Mouse (Mus musculus) cerebellum, postnatal 4 days (tissue): ENCODE data around the gene Olfr434.
"Not testable (repeated sequence)": the region's sequence is repeated elsewhere in the genome, so short reads cannot be mapped to it uniquely, and the experiment has no call there.

Source experiments
- DNase-seq, 2 experiments: peaks; one replicate each; pipeline ENCODE4 v3.0.0; 2022; ENCODE audit warnings: low spot score in 2 of 2, mixed read lengths in 1 of 2

Olfr434 gene

DNA sequence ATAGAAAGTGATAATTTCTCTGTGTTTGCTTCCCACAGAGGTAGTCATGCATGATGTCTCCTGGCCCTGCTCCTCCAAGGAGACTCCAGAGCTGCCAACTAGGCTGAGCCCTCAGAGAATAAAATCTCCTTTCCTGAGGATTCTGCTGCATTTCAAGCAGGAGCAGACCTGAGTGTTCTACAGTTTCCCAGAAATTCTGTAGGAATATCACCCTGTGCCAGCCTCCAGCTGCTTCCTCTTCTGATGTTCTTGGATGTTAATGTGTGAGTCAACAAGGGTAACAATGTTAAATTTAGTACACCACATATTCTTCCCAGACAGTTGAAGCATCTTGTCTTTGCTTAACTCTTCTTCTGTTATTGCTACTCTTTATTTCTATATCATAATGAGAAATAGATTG lies at the start of gene Olfr434:
Olfr434 (plus strand) TSS at position 149 of the 400 bp plus-strand sequence.
- not testable (repeated sequence) for DNase-seq

DNA sequence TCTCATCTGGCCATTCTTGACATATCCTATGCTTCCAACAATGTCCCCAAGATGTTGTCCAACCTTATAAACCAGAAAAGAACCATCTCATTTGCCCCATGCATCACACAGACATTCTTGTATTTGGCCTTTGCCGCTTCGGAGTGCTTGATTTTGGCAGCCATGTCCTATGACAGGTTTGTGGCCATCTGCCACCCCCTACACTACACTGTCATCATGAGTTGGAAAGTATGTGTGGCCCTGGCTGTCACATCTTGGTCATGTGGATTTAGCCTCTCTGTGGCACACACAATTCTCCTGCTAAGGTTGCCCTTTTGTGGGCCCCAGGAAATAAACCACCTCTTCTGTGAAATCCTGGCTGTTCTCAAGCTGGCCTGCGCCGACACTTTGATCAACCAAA lies 45.6 kb upstream of the Olfr434 start:
- DNase-seq = no peak

DNA sequence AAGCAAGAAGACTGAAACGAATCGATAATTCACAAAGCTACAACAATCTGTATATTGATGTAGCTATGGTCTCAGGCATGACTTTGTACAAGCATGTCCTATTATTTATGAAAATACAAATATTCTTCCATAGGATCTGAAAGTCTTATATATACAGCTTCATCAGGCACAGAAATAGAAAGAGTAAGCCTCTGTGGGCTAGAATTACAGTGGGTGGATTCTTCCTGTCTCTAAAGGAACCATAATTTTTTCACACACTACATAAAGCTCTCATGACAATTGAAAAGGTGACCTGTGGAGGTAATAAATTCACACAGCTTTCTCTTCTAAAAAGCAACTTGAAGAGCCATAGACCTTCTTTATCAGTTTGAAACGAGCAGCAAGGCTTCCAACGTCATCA lies 41.0 kb upstream of the Olfr434 start, which contains the start of gene Olfr13:
Olfr13 (plus strand) TSS at position 301 of the 400 bp plus-strand sequence.
- no peak for DNase-seq

DNA sequence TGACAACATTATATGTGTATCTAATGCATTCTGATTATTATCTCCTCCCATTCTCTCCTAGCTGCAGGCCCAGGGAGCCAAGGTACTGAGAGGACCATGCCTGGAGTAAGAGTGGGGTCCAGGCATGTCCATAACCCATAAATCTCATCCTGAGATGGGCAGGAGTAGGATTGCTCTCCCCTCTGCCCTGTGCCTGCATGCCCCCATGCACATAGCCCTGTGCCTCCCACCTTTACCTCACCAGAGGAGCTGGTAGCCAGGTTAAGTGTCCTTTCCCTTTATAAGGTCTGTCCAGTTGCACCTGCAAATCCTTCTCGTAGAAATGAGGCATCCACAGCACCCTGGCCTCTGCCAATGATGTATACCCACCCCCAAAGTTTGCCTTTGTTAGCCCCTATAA lies 34.7 kb upstream of the Olfr434 start:
- DNase-seq = no peak

DNA sequence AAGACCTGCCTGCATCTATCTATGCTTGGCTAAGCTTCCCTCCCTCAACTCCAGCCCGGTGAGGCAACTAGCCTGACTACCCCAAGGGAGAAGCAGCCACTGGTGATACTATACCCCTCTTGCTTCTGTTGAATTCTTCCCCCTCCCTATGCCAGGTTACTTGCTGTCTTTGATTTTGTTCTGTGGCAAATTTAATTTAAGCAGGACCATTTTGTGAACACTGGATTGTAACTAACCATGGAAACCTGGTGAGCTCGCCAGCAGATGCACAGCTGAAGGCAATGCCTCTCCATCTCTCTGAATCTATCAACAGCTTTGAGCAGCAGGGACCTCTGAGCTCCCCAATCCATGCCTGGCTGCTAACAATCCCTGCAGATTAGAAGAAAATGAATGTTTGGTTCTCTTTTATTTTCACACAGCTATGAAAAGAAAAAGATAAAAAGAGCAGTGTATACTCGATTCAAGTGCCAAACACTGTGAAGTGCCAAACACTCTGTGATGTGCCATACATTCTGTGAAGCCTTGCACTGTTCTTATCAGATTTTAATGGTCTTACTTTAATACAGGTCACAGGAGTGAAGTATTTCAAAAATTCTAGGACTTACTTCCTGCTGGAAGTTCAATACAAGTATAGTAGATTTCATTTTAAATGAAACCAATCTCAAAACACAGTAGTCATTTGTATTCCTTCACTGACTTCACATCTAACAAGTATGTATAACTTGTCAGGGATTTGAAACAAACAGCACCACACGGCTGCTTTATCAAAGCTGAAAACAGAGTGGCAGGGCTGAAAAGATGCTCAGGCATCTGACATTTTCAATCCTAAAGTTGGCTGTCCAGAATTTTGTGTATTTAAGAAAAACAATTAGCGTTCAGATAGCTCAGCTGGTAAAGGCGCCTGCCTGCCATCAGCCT lies 34.0 kb upstream of the Olfr434 start:
- no peak for DNase-seq

DNA sequence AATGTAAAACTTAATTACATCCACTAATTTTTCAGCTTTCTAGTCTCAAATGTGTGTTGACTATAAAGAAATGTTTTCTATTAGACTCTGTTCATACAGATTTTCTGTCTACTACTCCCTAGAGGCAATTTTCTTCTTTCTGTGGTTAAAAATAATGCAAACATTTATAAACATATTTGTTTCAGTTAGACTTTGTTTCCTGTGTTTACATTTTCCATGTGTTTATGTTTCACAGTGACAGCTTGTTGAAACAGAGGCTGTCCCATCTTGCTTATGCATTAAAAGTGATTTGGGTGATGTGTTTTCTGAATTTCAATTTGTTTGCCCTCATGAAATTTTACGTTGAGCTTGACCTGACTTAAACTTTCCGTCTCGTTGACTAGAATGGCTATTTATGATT lies 21.8 kb upstream of the Olfr434 start:
- DNase-seq = no peak

DNA sequence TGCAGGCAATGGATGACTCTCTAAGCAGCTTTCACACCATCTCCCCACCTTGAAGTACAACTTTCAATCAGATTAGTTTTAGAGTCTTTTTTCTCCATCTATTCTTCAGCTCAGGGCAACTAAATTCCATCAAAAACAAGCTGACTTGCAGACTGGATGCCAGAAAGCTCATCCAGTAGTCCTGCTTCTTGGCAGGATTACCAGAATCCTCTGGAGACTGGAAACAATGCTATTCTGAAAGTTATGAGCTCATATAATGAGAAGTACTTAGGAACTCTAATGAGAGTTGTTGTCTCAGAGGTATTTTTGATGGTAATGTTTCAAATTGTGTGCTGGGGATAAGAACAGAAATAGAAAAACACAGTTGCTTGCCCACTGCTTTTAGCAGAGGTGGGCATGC lies 16.0 kb upstream of the Olfr434 start, which contains the start of gene Olfr435:
Olfr435 (plus strand) TSS at position 366 of the 400 bp plus-strand sequence.
- DNase-seq = no peak

DNA sequence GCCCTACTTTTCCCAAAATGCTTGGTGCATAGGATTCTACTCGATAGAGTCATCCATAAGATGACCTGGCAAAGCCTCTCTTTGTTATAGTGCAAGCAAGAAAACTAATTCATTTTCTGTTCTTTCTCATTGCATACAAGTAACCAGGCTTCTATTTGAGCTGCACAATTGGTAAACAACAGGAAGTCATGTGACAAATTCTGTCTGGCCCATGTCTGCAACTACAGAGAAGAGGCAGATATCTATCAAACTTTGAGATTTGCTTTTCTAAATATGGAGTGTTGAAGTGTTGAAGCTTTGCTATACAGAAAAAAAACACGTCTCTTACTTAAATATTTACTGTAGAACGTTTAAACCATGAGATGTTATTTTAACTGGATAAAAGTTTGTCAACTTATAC lies 14.7 kb upstream of the Olfr434 start:
- no peak for DNase-seq

DNA sequence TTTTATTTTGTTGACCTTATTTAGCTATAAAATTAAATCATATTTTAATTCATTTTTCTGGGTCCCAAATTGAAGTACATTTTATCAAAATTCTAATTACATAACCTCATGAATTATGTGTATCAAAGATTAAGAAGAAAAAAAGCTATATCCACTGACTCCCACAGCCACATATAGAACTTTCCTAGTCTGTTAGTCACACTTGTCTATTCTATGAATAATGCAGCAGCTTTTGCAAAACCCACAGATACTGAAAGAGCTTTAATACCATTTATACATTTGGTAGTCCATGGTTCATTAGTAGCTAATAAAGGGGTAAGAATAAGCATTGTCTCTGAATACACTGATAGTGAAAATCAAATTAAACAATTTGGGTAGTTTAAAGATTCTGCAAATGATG lies 10.0 kb upstream of the Olfr434 start:
- DNase-seq = no peak

DNA sequence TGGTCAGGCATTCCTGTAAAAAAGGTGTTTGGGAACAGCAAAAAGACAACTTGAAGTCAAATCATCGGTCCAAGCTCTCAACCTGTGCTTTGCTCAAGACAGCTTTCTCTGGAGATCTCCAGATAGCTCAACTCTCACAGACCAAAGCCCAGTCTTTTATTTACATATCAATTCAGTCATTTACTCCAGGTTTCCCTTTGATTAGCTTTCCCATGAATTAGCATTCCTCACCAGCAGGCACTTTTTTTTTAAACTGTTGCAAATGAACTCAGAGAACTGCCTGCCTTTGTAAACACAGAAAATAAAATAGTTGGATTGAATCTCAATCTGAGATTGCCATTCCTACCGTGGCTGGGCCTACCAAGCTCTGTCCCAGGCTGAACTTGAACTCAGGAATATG lies 7.5 kb upstream of the Olfr434 start:
- DNase-seq = no peak

DNA sequence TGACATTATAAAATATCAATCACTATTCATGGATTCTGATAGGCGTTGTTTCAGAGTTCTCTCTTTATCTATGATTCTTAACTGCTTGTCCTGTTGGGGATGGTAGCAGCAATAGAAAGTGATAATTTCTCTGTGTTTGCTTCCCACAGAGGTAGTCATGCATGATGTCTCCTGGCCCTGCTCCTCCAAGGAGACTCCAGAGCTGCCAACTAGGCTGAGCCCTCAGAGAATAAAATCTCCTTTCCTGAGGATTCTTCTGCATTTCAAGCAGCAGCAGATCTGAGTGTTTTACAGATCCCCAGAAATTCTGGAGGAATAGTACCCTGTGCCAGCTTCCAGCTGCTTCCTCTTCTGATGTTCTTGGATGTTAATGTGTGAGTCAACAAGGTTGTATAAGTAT lies 18.4 kb downstream of the Olfr434 start, which contains the start of gene Olfr47:
Olfr47 (plus strand) TSS at position 275 of the 400 bp plus-strand sequence.
- not testable (repeated sequence) for DNase-seq

DNA sequence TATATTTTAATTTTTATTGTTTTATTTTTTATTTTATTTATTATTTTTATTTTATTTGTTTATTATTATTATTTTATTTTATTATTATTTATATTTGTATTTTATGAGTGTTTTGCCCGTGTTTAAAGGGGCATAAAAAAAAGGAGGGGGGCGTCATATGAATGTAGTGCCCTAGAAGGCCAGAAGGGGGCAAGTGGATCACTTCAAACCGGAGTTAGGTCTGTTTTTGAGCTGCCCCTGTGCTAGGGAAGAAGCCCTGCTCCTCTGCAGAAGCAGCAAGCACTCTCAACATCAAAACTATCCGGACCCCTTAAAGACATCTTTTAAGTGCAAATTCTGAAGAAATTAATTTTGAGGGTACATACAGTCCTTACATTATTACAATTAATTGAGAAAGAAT lies 29.2 kb downstream of the Olfr434 start:
- DNase-seq = peak in 1 of 2 experiments; percentile 7

DNA sequence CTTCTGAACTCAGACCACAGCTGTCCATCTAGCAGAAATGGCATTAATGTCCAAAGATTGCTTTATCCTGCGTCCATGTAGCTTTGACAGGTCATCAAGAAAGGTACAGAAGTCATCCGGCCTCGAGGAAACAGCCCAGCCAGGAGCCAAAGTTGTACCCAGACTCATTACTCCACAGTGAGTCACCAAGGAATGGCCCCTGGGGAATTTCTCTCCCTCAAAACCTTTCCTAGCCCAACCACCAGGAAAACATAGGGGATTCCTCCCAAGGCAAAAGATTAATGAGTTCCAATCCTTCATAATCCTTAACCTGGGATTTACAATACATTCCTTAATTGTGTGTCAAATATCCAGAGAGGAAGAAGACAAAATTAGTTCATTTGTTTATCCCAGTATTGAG lies 34.6 kb downstream of the Olfr434 start:
- DNase-seq = no peak

DNA sequence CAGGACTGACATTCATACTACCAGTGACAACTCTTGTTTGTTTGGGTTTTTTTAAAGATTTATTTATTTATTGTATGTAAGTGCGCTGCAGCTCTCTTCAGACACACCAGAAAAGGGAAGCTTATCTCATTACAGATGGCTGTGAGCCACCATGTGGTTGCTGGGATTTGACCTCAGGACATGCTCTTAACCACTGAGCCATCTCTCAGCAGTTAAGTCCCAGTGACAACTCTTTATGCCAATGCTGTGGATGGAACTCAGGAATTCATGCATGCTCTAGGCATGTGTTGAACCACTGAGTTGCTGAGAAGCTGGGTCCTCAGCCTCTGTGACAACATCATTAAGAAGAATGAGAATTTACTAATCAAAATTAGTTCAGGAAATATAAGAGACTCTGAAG lies 40.2 kb downstream of the Olfr434 start:
- DNase-seq = no peak

DNA sequence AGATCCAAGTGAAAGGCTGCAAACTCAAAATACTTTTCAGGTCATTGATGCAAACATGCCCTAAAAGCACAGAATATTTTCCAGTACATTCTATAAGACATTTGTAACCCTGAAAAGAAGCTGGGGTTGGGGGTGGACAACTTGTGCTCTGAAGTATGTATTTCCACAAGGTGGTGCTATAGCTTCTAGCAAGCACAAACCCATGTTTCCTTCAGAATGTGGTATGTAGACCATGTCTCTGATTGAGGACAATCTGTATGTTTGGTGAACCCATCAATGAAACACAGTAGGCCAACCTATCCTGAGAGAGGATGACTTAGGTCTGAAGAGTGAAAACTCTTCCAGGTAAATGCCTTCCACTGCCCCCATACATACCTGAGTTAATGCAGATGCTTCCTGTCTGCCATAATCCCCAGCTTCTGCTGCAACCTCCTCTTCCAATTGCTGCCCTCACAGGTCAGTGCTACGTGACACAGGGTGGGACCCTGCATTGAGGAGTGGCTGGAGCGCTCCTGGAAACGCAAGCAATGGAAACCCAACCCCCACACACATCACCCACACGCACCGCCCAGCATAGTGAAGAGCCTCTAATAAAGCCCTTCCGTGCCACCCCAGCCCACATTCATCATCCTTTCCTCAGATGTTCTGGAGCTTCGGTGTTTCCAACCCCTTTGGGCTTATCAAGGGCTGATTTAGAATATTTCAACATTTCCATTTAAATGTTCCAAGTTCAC lies 41.5 kb downstream of the Olfr434 start:
- no peak for DNase-seq

DNA sequence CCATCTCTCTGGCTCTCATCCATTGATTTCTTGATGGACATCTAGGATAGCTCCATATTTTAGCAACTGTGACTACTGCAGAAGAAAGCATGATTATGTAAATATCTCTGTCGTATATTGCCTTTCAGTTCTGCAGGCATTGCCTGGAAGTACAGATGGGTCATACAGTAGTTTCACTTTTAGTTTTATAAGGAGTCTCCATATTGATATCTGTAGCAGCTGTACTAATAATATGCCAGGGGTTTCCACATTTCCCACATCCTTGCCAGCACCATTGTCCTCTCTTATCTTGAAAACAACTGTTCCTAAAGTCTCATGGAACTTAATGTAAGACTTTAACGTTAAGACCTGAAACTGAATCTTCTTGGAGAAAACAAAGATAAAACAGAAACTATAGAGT lies 47.9 kb downstream of the Olfr434 start:
- DNase-seq = no peak

DNA sequence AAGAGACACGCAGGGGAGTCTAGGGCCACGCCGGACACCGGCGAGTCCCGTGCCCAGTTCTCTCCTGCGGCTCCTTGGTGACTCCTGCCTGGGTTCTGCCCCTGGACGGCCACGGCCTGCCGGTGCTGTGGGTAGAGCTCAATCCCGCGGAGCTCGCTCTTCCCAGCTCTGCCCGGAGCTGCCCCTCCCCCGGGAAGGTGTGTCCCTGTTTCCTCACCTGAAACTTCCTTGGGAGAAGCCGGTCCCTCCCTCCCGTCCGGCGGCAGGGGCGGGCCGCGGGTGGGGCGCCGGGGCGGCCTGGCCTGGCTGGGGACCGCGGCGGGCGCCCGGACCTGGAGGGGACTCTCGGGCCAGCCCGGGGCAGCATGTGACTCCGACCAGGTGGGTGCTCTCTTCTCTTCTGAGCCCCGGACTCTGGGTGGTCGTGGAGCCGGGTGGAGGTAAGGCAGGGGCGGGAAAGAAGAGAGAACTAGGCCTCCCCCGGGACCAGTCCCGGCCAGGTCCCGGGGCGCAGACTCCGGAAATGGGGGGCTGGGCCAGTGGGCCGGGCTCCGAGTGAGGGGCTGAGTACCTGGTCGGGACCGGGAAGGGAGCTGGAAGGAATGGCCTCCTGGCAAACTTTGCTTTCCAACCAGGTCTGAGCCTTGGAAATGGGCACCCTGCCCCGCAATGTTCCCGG lies 52.7 kb downstream of the Olfr434 start, which contains the start of gene Arhgef5:
Arhgef5 (plus strand) TSS at position 220 of the 679 bp plus-strand sequence.
- no peak for DNase-seq

DNA sequence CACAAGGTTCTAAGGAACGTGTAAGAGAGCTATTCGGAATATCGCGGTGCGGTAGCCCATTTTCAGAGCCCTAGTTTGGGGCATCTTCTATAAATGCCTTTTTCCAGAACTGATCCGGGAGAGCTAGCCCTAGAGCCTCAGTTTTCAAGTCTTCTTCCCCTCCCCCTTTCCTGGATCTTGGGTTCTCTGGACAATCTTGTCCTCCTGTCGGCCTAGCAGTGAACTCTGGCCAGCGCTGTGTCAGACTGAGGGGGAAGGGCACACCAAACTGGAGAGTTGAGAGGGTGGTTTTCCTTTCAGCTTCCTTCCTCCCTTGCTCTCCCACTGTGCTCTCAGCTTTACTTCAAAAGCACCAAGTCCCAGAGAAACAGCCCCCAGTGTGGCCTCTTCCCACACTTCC lies 53.5 kb downstream of the Olfr434 start:
- no peak for DNase-seq
